Mouse (Mus musculus): ENCODE measurements around the gene Ddx55.

- TF ChIP-seq EP300 (optimal IDR thresholded peaks at IDR 0.05) (no peak), CTCF (IDR thresholded peaks at IDR 0.05; ENCODE audit: low read depth) (no peak)
These were observed 29.9 kb downstream of the Ddx55 start for GRCm38 (mm10) chr5:124582515-124582914.

Measured in stomach, postnatal 0 days (tissue).